Mouse (Mus musculus): ENCODE results near the gene Slc37a1.

DNA sequence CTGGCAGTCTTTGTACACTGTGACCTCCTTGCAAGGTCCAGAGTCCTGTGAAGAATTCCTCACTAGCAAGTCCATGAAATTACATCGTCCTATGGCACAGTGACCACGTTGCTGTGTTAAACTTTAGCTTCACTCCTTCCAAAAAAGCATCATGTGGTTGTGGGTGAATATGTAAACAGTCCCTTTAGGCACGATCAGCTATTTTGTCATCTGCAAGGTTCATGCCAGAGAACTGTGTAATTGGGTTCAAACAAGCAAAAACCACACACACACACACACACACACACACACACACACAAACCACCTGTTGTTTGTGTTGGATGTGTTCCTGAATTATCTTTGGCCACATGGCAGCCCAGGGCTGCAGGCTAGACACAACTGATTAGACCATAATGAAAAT lies 45.3 kb downstream of the Slc37a1 start:
- TF ChIP-seq CTCF (IDR thresholded peaks at IDR 0.05; ENCODE audit: control insufficient read depth, insufficient read depth, insufficient replicate concordance, low read depth, low read length) (no peak), POLR2A (IDR thresholded peaks at IDR 0.05; ENCODE audit: control insufficient read depth, low read depth, low read length) (no peak)

Data from testis, adult 2 months (tissue).